Mouse (Mus musculus) midbrain, embryonic 11.5 days (tissue): ENCODE data around the gene Ren1. TPM values are rescaled to one million over a fixed set of nuclear protein-coding genes. Genes with fewer than 3 reads are reported as not detected.

Experiments
- ATAC-seq: fragments of 200-750 bp; cut with Nextera tagmentation; 2 replicates; pipeline ENCODE4 v1.8.0; 2017; ENCODE audit warnings: moderate TSS enrichment, moderate library complexity; ENCODE audit not compliant: low FRiP score
- DNase-seq: peaks from one replicate; pipeline ENCODE4 v3.0.0; 2015; ENCODE audit warnings: low spot score; ENCODE audit errors: missing footprints
- H3K27ac ChIP-seq: fragments of 300-500 bp; sonication (generic); 2 replicates; pipeline ENCODE4 v1.5.1; 2014; ENCODE audit warnings: low read depth, low read length
- H3K27me3 ChIP-seq: fragments of 300-500 bp; sonication (generic); 2 replicates; pipeline ENCODE4 v1.6.1; 2014; ENCODE audit warnings: mild to moderate bottlenecking, low read length, moderate library complexity, mixed read lengths; ENCODE audit not compliant: control insufficient read depth, insufficient read depth
- H3K36me3 ChIP-seq: fragments of 300-500 bp; sonication (generic); 2 replicates; pipeline ENCODE4 v1.6.1; 2014; ENCODE audit warnings: mild to moderate bottlenecking, low read length, moderate library complexity, mixed read lengths; ENCODE audit not compliant: control insufficient read depth, insufficient read depth
- H3K4me1 ChIP-seq: fragments of 300-500 bp; sonication (generic); 2 replicates; pipeline ENCODE4 v1.6.1; 2014; ENCODE audit warnings: low read length; ENCODE audit not compliant: control insufficient read depth, insufficient read depth
- H3K4me2 ChIP-seq: fragments of 300-500 bp; sonication (generic); 2 replicates; pipeline ENCODE4 v1.6.1; 2014; ENCODE audit warnings: mild to moderate bottlenecking, moderate library complexity
- H3K4me3 ChIP-seq: fragments of 300-500 bp; sonication (generic); 2 replicates; pipeline ENCODE4 v1.5.1; 2014; ENCODE audit warnings: low read depth, low read length
- H3K9ac ChIP-seq: fragments of 300-500 bp; sonication (generic); 2 replicates; pipeline ENCODE4 v1.6.1; 2014; ENCODE audit warnings: low read length
- H3K9me3 ChIP-seq: fragments of 300-500 bp; sonication (generic); 2 replicates; pipeline ENCODE4 v1.6.1; 2016; ENCODE audit warnings: low read length; ENCODE audit not compliant: control insufficient read depth
- WGBS: fragments of 180-500 bp; shearing (Covaris S2); extraction: QIAGEN DNeasy Blood & Tissue Kit; methylation state at CpG from one replicate; pipeline ENCODE4 v1.1.7; 2014; 5-methylcytosine and 5-hydroxymethylcytosine counted together
- polyA plus RNA-seq: library from polyadenylated mRNA; unstranded; fragments of >200 nt; fragmentation: Nextera tagmentation; extraction: Ambion mirVana; gene quantifications from 2 replicates; pipeline ENCODE4 v1.2.1, GENCODE M21; 2014

Ren1 gene
- polyA plus RNA-seq, 1 experiment from 2014 or later = not detected

DNA sequence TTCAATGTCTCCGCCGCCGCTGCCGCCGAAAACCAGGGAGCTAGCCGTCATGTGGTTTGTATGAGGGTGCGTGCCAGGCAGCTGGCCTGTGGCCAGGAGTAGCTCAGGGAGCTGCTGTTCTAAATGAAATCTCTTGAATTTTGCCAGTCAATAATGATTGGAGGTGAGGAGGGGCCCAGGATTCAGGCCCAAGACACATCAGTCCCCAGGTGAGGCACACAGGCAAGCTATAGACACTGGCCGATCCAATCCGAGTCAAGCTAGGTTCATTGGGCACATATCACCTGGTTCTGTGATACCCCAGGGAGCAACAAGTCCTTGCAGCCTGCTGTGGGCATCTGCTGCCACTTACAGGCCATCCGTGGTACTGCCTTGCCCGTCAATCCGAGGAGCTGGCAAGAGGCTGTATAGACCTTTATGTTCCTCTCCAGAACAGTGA lies 3.1 kb downstream of the Ren1 start:
- no peaks in the 10 kb centered on the region for H3K27me3 ChIP-seq
- ATAC-seq = peak; percentile 57

DNA sequence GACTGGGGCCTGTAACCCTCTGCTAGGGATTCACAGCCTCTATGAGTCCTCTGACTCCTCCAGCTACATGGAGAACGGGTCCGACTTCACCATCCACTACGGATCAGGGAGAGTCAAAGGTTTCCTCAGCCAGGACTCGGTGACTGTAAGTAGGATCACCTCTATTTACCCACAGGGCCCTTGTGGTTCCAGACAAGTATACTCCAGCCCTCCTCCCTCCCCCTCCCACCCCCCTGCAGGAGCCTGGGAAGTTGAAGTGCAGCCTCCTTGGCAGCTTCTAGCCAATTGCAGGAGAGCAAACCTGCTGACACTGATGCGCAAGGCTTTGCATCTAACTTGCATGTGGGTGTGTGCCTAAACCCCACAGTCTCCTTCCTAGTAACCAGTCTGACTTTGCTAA lies 5.2 kb downstream of the Ren1 start:
- Histone ChIP-seq H3K4me1 (0 out of 2 replicates have a peak, but pooled peaks cover 3% of the 10 kb centered on the region), H3K4me2 (no peak overlapping the region), H3K27me3 (no peaks in the 10 kb centered on the region), H3K27ac (no peak overlapping the region), H3K36me3 (no peaks in the 10 kb centered on the region), H3K9ac (no peak overlapping the region), H3K4me3 (no peak overlapping the region), H3K9me3 (no peaks in the 10 kb centered on the region)
- no peak for ATAC-seq
- WGBS = 48% methylated on average over 5 of the region's 5 CpGs
- no peak for DNase-seq

More for the DNA sequence above, 3.1 kb downstream of the Ren1 start:
- no peaks in the 10 kb centered on the region for H3K9me3 ChIP-seq
- H3K4me2 ChIP-seq = no peak overlapping the region
- DNase-seq = peak; percentile 96
- 55% methylated on average over 12 of the region's 12 CpGs for WGBS
- no peak overlapping the region for H3K27ac ChIP-seq
- no peaks in the 10 kb centered on the region for H3K36me3 ChIP-seq
- H3K9ac ChIP-seq = no peak overlapping the region
- 0 out of 2 replicates have a peak, but pooled peaks cover 3% of the 10 kb centered on the region for H3K4me1 ChIP-seq
- no peak overlapping the region for H3K4me3 ChIP-seq

DNA sequence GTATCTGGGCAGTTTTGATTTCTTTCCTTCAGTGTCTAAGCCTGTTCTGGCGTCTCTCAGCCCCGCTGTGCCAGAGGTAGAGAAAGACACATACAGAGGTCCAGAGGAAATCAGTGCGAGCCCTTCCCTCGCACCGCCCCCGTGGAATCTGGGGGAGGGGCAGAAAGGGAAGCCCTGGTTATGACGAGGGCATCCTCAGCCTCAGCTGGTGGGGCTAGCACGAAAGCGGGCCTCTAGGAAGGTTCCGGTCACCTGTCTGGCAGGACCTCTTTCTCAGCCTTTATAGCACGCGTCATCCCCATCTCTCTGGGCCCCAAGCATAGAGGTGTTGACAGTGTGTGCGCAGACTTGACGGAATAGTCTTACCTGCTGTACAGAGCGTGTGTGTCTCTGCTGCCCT lies 5.6 kb downstream of the Ren1 start:
- 0 out of 2 replicates have a peak, but pooled peaks cover 3% of the 10 kb centered on the region for H3K4me1 ChIP-seq
- no peaks in the 10 kb centered on the region for H3K27me3 ChIP-seq
- ATAC-seq (no peak), DNase-seq (no peak)
- H3K9me3 ChIP-seq = no peaks in the 10 kb centered on the region
- no peak overlapping the region for H3K4me3 ChIP-seq
- no peak overlapping the region for H3K9ac ChIP-seq
- H3K4me2 ChIP-seq = no peak overlapping the region
- 60% methylated on average over 15 of the region's 15 CpGs for WGBS
- H3K36me3 ChIP-seq = no peaks in the 10 kb centered on the region
- no peak overlapping the region for H3K27ac ChIP-seq

DNA sequence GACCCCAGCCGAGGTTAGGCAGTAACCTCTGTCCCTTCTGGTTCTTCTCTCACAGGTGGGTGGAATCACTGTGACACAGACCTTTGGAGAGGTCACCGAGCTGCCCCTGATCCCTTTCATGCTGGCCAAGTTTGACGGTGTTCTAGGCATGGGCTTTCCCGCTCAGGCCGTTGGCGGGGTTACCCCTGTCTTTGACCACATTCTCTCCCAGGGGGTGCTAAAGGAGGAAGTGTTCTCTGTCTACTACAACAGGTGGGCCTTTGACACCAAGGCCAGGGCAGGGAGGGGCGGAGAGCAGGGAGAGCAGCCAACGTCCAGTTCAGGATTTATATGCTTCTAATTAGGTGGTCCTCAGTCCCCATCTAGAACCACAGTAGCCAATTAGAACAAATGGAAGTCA lies 6.0 kb downstream of the Ren1 start:
- H3K27me3 ChIP-seq = no peaks in the 10 kb centered on the region
- 71% methylated on average over 8 of the region's 8 CpGs for WGBS

DNA sequence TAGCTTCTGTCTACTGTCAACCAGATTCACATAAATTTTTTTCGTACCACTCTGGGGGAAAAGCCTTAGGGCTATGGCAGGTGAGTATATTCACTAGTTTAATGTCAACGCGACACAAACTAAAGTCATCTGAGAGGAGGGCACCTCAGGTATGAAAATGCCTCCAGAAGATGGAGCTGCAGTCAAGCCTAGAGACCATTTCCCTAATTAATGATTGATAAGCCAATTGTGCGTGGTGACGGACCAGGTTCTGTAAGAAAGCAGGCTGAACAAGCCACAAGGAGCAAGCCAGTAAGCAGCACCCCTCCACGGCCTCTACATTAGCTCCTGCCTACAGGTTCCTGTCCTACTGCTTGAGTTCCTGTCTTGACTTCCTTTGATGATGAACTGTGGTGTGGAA lies 10.7 kb downstream of the Ren1 start:
- WGBS = 91% methylated on average over 6 of the region's 6 CpGs
- ATAC-seq (no peak), DNase-seq (no peak)
- Histone ChIP-seq H3K27ac (no peak overlapping the region), H3K9ac (no peak overlapping the region), H3K4me3 (no peak overlapping the region), H3K36me3 (no peaks in the 10 kb centered on the region), H3K9me3 (no peaks in the 10 kb centered on the region), H3K4me2 (no peak overlapping the region), H3K27me3 (peaks cover 25% of the 10 kb centered on the region), H3K4me1 (peaks cover 11% of the 10 kb centered on the region)

More for the DNA sequence above, 6.0 kb downstream of the Ren1 start:
- no peak overlapping the region for H3K27ac ChIP-seq
- no peak overlapping the region for H3K9ac ChIP-seq
- no peaks in the 10 kb centered on the region for H3K36me3 ChIP-seq
- 0 out of 2 replicates have a peak, but pooled peaks cover 3% of the 10 kb centered on the region for H3K4me1 ChIP-seq
- ATAC-seq = no peak
- no peak overlapping the region for H3K4me3 ChIP-seq
- H3K9me3 ChIP-seq = no peaks in the 10 kb centered on the region
- H3K4me2 ChIP-seq = no peak overlapping the region
- no peak for DNase-seq

DNA sequence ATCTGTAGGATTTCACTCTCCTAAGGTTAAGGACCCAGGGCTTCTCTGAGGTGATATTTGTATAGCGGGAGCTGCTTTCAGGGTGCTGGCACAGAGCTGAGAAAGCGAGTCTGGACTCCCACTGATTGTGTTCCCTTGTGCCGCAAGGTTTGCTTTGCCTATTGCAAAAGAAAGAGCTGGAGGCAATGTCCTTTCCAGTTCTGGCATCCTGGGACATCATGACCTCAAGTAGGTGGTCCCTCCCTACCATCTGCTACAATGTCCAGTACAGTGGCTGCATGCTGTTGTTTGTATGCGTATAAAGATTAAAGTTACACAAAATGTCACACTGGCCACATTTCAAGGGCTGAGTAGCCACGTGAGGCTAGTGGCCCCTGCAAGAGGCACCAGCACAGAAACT lies 11.8 kb downstream of the Ren1 start:
- H3K9me3 ChIP-seq = no peaks in the 10 kb centered on the region
- H3K4me2 ChIP-seq = no peak overlapping the region
- H3K9ac ChIP-seq = no peak overlapping the region
- WGBS = 93% methylated on average over 5 of the region's 5 CpGs
- ATAC-seq = no peak
- DNase-seq = no peak
- no peak overlapping the region for H3K4me3 ChIP-seq
- peaks cover 30% of the 10 kb centered on the region for H3K27me3 ChIP-seq
- no peaks in the 10 kb centered on the region for H3K36me3 ChIP-seq
- H3K27ac ChIP-seq = no peak overlapping the region
- peaks cover 11% of the 10 kb centered on the region for H3K4me1 ChIP-seq

DNA sequence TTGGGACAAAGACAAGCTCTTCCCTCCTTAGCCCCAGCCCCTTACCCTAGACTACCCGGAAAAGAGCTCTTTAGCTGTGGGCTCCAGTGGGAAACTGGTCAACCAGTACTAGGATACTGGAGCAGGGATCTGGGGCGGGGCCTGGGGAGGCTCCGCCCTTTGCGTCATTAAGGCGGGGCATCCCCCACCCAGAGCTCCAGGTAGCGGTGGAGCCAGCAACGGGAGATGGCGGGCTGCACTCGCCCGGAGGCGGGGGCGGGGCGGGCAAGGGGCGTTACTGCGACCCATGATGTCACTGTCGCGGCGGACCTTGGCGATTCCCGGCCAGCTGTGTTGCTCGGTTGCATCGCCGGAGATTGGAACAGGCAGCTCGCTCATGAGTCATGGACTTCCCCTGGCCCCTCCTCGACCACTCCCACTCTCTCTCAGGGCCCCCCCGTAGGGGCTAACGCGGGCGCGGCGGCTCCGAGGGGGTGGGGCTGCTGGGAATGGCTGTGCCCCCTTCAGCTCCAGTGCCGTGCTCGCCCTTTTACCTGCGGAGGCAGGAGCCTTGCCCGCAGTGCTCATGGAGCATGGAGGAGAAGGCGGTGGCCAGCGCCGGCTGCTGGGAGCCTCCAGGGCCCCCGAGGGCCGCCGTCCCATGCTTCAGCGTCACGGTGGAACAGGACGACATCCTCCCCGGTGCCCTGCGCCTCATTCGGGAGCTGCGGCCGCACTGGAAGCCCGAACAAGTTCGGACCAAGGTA lies 13.1 kb downstream of the Ren1 start, which contains the start of gene Etnk2:
Etnk2 (plus strand) TSS at position 297 of the 746 bp plus-strand sequence.
- Histone ChIP-seq H3K9me3 (no peaks in the 10 kb centered on the region), H3K4me2 (peak within 1 kb of the TSS; percentile 88), H3K27ac (no peak within 1 kb of the TSS), H3K27me3 (peaks cover 30% of the 10 kb centered on the region), H3K36me3 (no peaks in the 10 kb centered on the region), H3K4me3 (peak within 1 kb of the TSS; percentile 55), H3K4me1 (peaks cover 22% of the 10 kb centered on the region), H3K9ac (peak within 1 kb of the TSS; percentile 60)
- ATAC-seq (peak; percentile 85), DNase-seq (peak; percentile 99)
- WGBS = under 1% methylated on average over 49 of the region's 52 CpGs

DNA sequence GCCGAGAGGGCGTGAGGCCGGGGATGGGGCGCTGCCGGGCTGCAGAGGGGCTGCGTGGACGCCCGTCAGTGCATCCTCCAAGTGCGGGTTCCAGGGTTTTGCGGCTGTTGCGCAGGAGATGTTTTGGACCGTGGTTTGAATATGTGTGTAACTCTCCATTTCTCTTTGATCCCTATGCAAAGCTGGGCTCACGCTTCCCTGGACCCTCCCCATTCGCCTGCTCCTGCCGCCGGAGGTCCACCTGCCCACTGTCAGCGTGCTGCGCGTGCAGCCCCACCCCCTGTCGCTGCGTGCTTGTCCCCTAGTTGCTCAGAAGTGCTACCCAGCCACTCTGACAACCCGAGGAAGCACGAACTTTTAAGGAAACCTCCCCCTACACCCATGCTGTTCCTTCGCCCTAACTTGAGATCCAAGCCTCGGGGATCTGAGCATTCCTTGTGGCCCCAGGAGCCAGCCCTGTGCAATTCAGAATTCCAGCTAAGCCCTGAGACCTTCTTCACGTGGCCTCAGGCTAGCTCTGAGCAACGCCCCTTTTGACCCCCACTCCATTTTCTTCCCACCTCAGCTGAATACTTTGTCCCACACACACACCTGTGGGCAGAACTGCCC lies 13.8 kb downstream of the Ren1 start:
- no peaks in the 10 kb centered on the region for H3K36me3 ChIP-seq
- DNase-seq = no peak
- no peaks in the 10 kb centered on the region for H3K9me3 ChIP-seq
- H3K4me3 ChIP-seq = peak overlapping the region; percentile 55
- peak; percentile 23 for ATAC-seq
- peaks cover 22% of the 10 kb centered on the region for H3K4me1 ChIP-seq
- peaks cover 30% of the 10 kb centered on the region for H3K27me3 ChIP-seq
- no peak overlapping the region for H3K27ac ChIP-seq
- 1% methylated on average over 27 of the region's 27 CpGs for WGBS
- peak overlapping the region; percentile 88 for H3K4me2 ChIP-seq
- H3K9ac ChIP-seq = peak overlapping the region; percentile 60

DNA sequence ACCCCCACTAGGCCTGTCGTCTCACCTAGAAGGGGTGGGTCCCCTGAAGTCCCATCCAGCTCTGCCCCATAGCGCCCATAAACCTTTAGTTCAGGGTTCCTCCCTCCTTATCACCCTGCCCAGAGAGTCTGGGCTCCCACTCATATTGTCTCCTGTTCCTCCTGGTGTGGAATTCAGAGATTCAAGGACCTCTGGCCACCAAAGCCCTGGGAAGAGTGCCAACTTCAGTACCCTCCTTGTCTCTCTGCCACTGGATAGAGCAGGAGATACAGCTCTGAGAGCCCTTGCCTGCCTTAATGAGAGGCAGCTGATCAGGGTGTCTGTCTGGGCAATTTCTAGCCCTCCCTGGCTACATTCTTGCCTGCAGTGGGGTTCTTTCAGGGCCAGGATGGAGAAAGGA lies 14.6 kb downstream of the Ren1 start:
- WGBS = 35% methylated on average over 2 of the region's 2 CpGs
- Histone ChIP-seq H3K4me1 (peaks cover 22% of the 10 kb centered on the region), H3K27me3 (peaks cover 30% of the 10 kb centered on the region), H3K4me3 (no peak overlapping the region), H3K4me2 (no peak overlapping the region), H3K36me3 (no peaks in the 10 kb centered on the region), H3K9me3 (no peaks in the 10 kb centered on the region), H3K27ac (no peak overlapping the region), H3K9ac (no peak overlapping the region)
- ATAC-seq = no peak
- DNase-seq = no peak
